Mouse (Mus musculus): ENCODE results near the gene Ifna5.

- no peak for TF ChIP-seq CTCF (IDR thresholded peaks at IDR 0.05; ENCODE audit: borderline replicate concordance, control insufficient read depth, extremely low read depth, insufficient read depth, low read length, poor library complexity)
- TF ChIP-seq POLR2A (IDR thresholded peaks at IDR 0.05; ENCODE audit: control insufficient read depth, extremely low read depth, insufficient read depth, low read length, poor library complexity): 0 out of 2 replicates have a peak, but pooled peaks have one; percentile 37
Measured at GRCm38 (mm10) chr4:88867926-88868911, 32.9 kb downstream of the Ifna5 start.
